Mouse (Mus musculus): ENCODE results near the gene Rack1. TPM values are rescaled to one million over a fixed set of nuclear protein-coding genes. Genes with fewer than 3 reads are reported as not detected.

Rack1 gene
- polyA plus RNA-seq, 1 experiment from 2014 or later, result 400 TPM

DNA sequence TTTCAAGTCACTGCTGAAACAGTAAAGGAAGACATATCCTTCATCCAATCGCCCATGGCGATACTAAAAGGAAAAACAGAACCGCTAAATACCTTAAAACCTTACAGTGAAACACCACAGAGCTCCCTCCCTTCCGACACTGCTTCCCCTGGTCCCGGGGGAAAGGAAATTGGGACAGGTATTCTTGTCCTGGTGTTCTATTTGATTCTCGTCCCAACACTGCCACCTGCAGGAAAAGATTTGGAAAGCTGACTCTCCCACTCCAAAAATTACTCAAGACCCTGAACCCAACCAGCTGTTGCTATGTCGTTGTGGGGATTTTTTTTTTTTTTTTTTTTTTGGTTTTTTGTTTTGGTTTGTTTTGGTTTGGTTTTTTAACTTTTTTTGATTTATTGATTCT is 24.6 kb upstream of the Rack1 start:
- no peaks in the 10 kb centered on the region for H3K9me3 ChIP-seq (ENCODE audit: control insufficient read depth, low read length)
- no peaks in the 10 kb centered on the region for H3K27me3 ChIP-seq (ENCODE audit: control insufficient read depth, insufficient read depth, low read length)
- H3K36me3 ChIP-seq (ENCODE audit: control insufficient read depth, insufficient read depth, low read length), result no peaks in the 10 kb centered on the region
- H3K27ac ChIP-seq (ENCODE audit: low read depth, low read length), result no peak overlapping the region
- no peak for ATAC-seq (ENCODE audit: low read depth)
- 2% methylated on average over 7 of the region's 7 CpGs for WGBS
- no peaks in the 10 kb centered on the region for H3K4me1 ChIP-seq (ENCODE audit: control insufficient read depth, insufficient read depth, low read length)
- no peak overlapping the region for H3K4me3 ChIP-seq (ENCODE audit: low read depth, low read length)
- peak overlapping the region; percentile 34 for H3K4me2 ChIP-seq (ENCODE audit: low read depth, low read length)
- no peak overlapping the region for H3K9ac ChIP-seq (replicated peaks; ENCODE audit: low read depth, low read length)

DNA sequence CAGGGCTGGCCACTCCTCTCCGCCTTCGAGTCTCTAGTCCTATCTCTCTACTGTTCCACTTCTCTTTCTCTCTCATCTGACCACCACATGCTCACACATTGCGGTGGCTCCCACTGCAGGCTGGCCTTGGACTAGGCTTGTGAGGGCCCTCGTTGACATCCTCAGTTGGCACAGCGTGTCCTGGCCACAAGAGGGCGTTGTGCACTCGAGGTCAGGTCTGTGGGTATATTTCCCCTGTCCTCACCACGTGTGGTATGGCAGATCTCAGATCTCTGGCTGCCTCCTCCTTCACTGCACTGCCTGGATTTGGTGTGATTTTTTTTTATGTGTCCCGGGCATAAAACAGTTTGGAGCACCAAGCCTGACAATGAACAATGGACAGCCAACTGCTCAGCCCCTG is 23.5 kb upstream of the Rack1 start:
- Histone ChIP-seq H3K27ac (ENCODE audit: low read depth, low read length) (no peak overlapping the region), H3K27me3 (ENCODE audit: control insufficient read depth, insufficient read depth, low read length) (no peaks in the 10 kb centered on the region), H3K9me3 (ENCODE audit: control insufficient read depth, low read length) (no peaks in the 10 kb centered on the region), H3K4me1 (ENCODE audit: control insufficient read depth, insufficient read depth, low read length) (no peaks in the 10 kb centered on the region), H3K36me3 (ENCODE audit: control insufficient read depth, insufficient read depth, low read length) (no peaks in the 10 kb centered on the region), H3K9ac (replicated peaks; ENCODE audit: low read depth, low read length) (no peak overlapping the region), H3K4me2 (ENCODE audit: low read depth, low read length) (no peak overlapping the region), H3K4me3 (ENCODE audit: low read depth, low read length) (no peak overlapping the region)
- 43% methylated on average over 9 of the region's 9 CpGs for WGBS
- no peak for ATAC-seq (ENCODE audit: low read depth)

GRCm38 (mm10) chr11:48777303-48777702 is 22.8 kb upstream of the Rack1 start:
- no peak overlapping the region for H3K27ac ChIP-seq (ENCODE audit: low read depth, low read length)
- no peak for ATAC-seq (ENCODE audit: low read depth)
- no peaks in the 10 kb centered on the region for H3K4me1 ChIP-seq (ENCODE audit: control insufficient read depth, insufficient read depth, low read length)
- no peaks in the 10 kb centered on the region for H3K27me3 ChIP-seq (ENCODE audit: control insufficient read depth, insufficient read depth, low read length)
- H3K36me3 ChIP-seq (ENCODE audit: control insufficient read depth, insufficient read depth, low read length), result no peaks in the 10 kb centered on the region
- WGBS, result 90% methylated on average over 9 of the region's 9 CpGs
- no peak overlapping the region for H3K9ac ChIP-seq (replicated peaks; ENCODE audit: low read depth, low read length)
- no peak overlapping the region for H3K4me2 ChIP-seq (ENCODE audit: low read depth, low read length)
- H3K4me3 ChIP-seq (ENCODE audit: low read depth, low read length), result no peak overlapping the region
- no peaks in the 10 kb centered on the region for H3K9me3 ChIP-seq (ENCODE audit: control insufficient read depth, low read length)

GRCm38 (mm10) chr11:48779450-48779849 is 20.7 kb upstream of the Rack1 start:
- H3K27ac ChIP-seq (ENCODE audit: low read depth, low read length), result no peak overlapping the region
- H3K9me3 ChIP-seq (ENCODE audit: control insufficient read depth, low read length), result no peaks in the 10 kb centered on the region
- WGBS, result 33% methylated on average over 7 of the region's 7 CpGs

GRCm38 (mm10) chr11:48782243-48782642 is 17.9 kb upstream of the Rack1 start:
- 93% methylated on average over 4 of the region's 4 CpGs for WGBS
- Histone ChIP-seq H3K36me3 (ENCODE audit: control insufficient read depth, insufficient read depth, low read length) (no peaks in the 10 kb centered on the region), H3K9ac (replicated peaks; ENCODE audit: low read depth, low read length) (no peak overlapping the region), H3K27ac (ENCODE audit: low read depth, low read length) (no peak overlapping the region), H3K4me2 (ENCODE audit: low read depth, low read length) (no peak overlapping the region), H3K4me3 (ENCODE audit: low read depth, low read length) (no peak overlapping the region), H3K4me1 (ENCODE audit: control insufficient read depth, insufficient read depth, low read length) (no peaks in the 10 kb centered on the region), H3K9me3 (ENCODE audit: control insufficient read depth, low read length) (no peaks in the 10 kb centered on the region), H3K27me3 (ENCODE audit: control insufficient read depth, insufficient read depth, low read length) (no peaks in the 10 kb centered on the region)
- ATAC-seq (ENCODE audit: low read depth), result no peak

More at GRCm38 (mm10) chr11:48779450-48779849, 20.7 kb upstream of the Rack1 start:
- Histone ChIP-seq H3K4me3 (ENCODE audit: low read depth, low read length) (no peak overlapping the region), H3K36me3 (ENCODE audit: control insufficient read depth, insufficient read depth, low read length) (no peaks in the 10 kb centered on the region), H3K4me2 (ENCODE audit: low read depth, low read length) (no peak overlapping the region), H3K4me1 (ENCODE audit: control insufficient read depth, insufficient read depth, low read length) (no peaks in the 10 kb centered on the region), H3K27me3 (ENCODE audit: control insufficient read depth, insufficient read depth, low read length) (no peaks in the 10 kb centered on the region), H3K9ac (replicated peaks; ENCODE audit: low read depth, low read length) (no peak overlapping the region)
- ATAC-seq (ENCODE audit: low read depth), result no peak

GRCm38 (mm10) chr11:48787455-48788211 is 12.5 kb upstream of the Rack1 start:
- 55% methylated on average over 10 of the region's 10 CpGs for WGBS
- Histone ChIP-seq H3K4me3 (ENCODE audit: low read depth, low read length) (peak overlapping the region; percentile 33), H3K4me2 (ENCODE audit: low read depth, low read length) (peak overlapping the region; percentile 56), H3K36me3 (ENCODE audit: control insufficient read depth, insufficient read depth, low read length) (no peaks in the 10 kb centered on the region), H3K9ac (replicated peaks; ENCODE audit: low read depth, low read length) (no peak overlapping the region; the same call in 1 of the 2 replicates), H3K9me3 (ENCODE audit: control insufficient read depth, low read length) (no peaks in the 10 kb centered on the region), H3K27me3 (ENCODE audit: control insufficient read depth, insufficient read depth, low read length) (no peaks in the 10 kb centered on the region), H3K4me1 (ENCODE audit: control insufficient read depth, insufficient read depth, low read length) (no peaks in the 10 kb centered on the region), H3K27ac (ENCODE audit: low read depth, low read length) (no peak overlapping the region)
- peak; percentile 78 for ATAC-seq (ENCODE audit: low read depth)

DNA sequence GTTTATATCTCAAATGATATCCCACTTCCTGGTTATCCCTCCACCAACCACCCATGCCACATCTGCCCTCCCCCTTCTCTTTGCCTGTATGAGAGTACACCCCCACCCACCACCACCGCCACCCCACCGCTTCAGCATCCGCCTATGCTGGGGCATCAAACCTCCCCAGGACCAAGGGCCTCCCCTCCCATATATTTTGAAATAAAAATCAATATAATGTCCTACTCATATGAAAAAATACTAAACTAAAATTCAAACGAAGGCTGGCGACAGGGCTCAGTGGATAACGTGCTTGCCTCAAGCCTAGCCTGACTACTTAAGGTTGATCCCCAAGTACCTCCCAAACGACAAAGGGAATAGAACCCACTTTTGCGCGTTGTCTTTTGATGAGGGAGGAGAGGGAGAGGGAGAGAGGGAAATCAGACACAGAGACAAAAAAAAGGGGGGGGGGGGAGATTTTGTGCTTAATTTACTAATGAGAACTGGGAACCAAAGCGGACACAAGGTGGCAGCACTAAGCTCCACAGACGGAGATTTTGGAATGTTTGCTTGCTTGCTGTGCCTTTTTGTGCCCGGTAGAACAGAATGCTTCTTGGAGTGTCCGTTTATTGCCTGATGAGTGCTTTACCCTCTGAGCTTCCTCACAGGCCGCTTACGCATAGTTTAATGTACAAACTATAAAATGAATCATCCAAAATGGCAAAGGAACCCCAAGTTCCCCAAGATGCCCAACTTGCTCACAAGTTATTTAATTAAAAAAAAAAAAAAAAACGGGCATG is 11.6 kb upstream of the Rack1 start:
- peak overlapping the region; percentile 44; the same call in 1 of the 2 replicates for H3K9ac ChIP-seq (replicated peaks; ENCODE audit: low read depth, low read length)
- peak overlapping the region; percentile 33 for H3K4me3 ChIP-seq (ENCODE audit: low read depth, low read length)
- H3K27me3 ChIP-seq (ENCODE audit: control insufficient read depth, insufficient read depth, low read length), result no peaks in the 10 kb centered on the region
- H3K4me2 ChIP-seq (ENCODE audit: low read depth, low read length), result peak overlapping the region; percentile 56
- 10% methylated on average over 16 of the region's 16 CpGs for WGBS
- no peaks in the 10 kb centered on the region for H3K36me3 ChIP-seq (ENCODE audit: control insufficient read depth, insufficient read depth, low read length)
- ATAC-seq (ENCODE audit: low read depth), result peak; percentile 86
- no peak overlapping the region for H3K27ac ChIP-seq (ENCODE audit: low read depth, low read length)
- no peaks in the 10 kb centered on the region for H3K4me1 ChIP-seq (ENCODE audit: control insufficient read depth, insufficient read depth, low read length)
- no peaks in the 10 kb centered on the region for H3K9me3 ChIP-seq (ENCODE audit: control insufficient read depth, low read length)

DNA sequence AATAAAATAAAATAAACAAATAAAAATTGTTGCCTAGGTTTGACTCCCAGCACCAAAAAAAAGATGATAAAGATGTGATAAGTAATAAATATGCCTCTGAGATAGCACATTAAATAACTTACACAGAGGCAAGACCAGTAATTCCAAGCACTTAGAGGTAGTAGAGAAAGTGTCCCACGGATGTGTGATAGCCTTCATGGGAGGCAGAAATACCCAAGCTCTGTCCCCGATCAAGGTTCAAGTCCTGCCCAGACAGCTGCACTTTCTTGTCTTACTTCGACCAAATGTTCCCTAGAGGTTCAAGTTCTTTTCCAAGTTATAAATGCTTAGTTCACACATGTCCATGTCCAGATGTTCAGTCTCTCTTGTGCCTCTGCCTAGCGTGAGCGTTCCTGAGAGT is 10.9 kb upstream of the Rack1 start:
- H3K27ac ChIP-seq (ENCODE audit: low read depth, low read length), result no peak overlapping the region
- no peak for ATAC-seq (ENCODE audit: low read depth)
- no peak overlapping the region for H3K4me2 ChIP-seq (ENCODE audit: low read depth, low read length)
- H3K9me3 ChIP-seq (ENCODE audit: control insufficient read depth, low read length), result no peaks in the 10 kb centered on the region
- 86% methylated on average over 5 of the region's 5 CpGs for WGBS
- no peaks in the 10 kb centered on the region for H3K36me3 ChIP-seq (ENCODE audit: control insufficient read depth, insufficient read depth, low read length)
- H3K27me3 ChIP-seq (ENCODE audit: control insufficient read depth, insufficient read depth, low read length), result no peaks in the 10 kb centered on the region
- no peaks in the 10 kb centered on the region for H3K4me1 ChIP-seq (ENCODE audit: control insufficient read depth, insufficient read depth, low read length)
- H3K9ac ChIP-seq (replicated peaks; ENCODE audit: low read depth, low read length), result no peak overlapping the region
- no peak overlapping the region for H3K4me3 ChIP-seq (ENCODE audit: low read depth, low read length)
